Mouse (Mus musculus) embryo, embryonic 10 days (tissue): ENCODE data around the gene Gm49661.
A peak's percentile ranks its signal among the peaks of the same experiment; 100 is the strongest.

Experiments used
- DNase-seq: peaks from one replicate; pipeline ENCODE4 v3.0.0-alpha.2; 2015; ENCODE audit warnings: low spot score

The Gm49661 gene

DNA sequence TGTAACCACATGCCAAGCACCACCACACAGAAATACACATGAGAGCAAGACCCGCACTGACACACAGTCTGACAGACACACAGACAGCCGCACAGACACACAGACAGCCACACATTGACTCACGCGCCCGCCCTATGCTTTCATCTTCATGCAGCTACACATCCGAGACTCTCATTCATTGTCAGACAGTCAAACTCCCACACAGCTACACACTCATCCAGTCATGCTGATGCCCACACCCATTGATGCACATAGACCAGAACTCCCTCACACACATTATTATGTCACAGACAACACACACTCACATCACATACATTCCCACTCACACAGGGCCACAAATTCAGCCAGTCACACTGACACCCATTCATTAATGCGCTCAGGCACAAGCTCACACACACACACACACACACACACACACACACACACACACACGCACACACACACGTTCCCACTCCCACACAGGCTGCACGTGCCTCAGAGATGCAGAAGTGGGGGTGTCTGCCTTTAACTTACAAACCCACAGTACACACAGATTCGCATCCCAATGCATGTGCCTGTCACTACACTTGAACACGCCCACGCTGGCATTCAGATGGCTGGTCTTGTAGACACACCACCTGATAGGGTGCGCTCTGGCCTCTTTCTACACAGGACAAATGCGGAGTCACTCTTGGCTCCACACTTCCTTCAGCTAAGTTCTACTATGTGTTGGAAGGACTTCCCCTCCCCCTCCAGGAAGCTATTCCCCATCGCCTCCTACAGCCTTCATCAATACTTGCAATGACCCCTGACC lies 35.3 kb downstream of the Gm49661 start:
- no peak for DNase-seq

DNA sequence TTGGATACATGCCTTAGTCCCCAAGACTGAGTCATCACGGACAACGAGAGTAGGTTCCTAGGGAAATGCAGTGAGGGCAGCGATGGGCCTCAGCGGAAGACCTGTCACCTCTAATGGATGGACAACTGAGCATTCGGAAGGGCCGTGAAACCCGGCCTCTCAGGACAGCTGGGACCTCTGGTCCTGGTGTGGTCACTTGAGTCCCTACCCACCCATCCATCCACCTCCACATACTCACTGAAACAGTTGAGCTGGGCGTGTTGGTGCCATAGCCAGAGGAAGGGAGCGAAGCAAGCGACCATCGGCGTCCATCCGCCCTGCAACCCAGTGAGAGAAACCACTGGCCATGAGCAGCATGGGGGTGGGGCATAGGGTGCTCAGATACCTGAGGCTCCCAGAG lies 38.7 kb downstream of the Gm49661 start:
- no peak for DNase-seq

DNA sequence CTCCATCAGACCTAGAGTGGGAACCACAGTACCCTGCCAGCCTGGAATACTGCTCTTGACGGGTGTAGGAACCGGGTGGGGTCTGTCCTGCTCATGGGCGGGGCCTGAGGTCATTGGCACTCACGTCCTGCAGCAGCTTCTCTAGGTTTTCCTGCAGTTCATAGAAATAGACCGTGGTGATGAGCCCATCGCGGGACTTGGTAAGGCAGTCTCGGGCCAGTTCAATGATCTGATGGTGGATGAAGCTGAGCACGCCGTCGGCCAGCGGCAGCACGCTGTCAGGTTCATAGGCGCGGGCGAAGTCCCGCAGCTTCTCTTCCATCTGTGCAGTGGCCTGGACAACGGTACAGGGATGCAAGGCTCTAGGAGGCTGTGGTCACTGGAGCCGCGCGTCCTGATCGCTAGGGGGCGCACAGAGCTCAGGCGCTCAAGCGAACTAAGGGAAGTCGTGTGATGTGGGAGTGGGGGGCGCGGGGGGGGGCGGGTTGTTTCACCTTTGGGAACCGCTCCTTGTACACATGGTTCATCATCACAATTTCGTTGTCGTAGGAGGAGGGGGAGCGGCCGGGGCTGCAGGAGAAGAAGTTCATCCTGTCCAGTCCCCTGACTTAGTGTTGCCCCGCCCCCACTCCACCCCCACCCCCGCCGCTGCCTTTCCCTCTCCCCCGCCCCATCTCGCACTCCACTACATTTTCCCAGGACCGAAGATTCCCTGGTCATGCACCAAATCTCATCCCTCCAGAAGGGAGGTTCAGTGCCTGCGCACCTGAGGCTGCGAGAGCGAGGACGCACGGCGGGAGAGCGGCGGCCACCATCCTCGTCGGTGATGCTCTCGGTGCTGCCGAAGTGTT lies 40.6 kb downstream of the Gm49661 start:
- peak; percentile 91 for DNase-seq

DNA sequence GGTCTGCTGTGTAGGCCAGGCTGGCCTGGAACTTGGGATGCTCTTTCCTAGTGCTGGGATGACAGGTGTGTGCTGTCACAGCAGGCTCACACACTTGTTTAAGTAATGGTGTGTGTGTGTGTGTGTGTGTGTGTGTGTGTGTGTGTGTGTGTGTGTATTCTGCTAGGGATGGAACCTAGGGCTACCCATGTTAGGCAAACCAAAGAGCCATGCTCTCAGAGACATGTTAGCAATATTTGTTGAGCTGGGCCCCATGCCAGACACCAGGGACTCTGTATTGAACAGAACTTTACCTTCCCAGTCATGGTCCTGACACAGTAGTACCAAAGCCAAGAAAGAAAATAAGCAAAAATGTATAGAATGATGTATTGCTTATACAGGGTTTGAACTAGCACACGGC lies 41.7 kb downstream of the Gm49661 start:
- no peak for DNase-seq

DNA sequence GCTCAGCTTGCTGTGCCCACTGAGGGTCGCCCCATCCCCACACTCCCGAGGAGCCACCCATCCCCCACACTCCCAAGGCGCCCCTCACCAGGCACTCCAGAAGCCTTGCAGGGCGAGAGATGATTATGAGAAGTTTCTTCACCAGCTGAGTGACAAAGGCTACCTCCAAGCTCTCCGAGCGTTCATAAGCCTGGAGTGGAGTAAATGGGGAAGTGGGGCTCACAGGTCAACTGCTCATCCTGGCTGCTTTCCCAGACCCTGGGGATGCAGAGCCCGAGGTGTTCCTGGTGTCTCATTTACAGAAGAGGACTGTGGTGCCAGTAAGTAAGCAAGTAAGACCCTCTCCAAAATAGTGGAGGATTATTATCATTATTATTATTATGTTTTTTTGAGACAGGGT lies 43.7 kb downstream of the Gm49661 start:
- no peak for DNase-seq

DNA sequence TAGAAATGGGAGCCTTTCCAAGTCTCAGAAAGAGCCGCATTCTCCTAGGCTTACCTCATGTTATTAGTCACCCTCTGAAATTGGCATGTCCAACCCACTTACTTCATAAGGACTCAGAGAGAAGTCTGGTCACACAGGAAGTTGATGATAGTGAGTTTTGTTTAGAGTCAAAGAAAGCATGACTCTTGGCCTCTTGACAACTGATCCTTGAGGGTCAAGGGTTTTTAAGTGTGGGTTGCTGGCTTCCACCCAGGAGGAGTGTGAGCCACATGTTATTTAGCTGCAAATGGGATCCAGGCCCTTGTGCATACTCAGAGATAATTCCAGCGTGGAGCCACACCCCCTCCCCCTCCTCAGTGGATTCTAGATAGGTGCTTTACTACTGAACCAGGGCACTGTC lies 47.6 kb downstream of the Gm49661 start:
- DNase-seq, result no peak

DNA sequence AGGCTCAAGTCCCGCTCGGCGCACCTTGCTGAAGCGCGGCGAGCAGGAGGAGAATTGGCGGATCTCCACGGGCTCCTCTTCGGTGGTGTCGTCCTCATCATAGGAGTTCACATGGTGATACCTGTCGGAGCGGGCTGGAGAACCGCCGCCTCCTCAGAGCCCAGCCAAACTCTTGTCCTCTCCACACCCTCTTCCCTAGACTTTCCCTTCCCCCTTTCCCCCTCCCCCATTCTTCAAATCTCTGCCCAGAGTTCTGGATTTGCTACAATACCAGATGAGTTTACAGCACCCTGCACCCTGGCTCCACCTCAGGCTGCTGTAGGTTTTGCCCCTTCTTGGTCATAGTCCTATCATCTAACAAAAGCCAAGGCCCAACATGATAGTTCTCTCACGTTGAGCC lies 50.6 kb downstream of the Gm49661 start:
- no peak for DNase-seq

DNA sequence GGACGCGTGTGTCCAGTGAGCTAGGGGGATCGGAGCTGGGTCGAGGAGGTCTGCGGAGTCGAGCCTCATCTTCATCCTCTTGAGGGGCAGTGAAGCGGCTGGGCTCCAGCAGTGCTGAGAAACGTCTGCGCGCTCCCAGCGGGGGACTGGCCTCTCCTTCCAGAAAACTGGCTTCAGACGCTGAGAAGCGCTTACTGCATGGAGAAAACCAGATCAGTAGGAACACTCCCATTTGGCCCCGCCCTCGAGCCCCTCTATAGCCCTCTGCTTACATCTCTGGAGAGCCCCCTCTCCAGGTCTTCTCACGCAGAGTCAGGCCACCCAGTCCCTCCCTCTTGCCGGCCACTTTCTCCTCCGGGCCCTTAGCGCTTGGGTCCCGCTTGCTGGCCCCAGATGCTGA lies 51.5 kb downstream of the Gm49661 start:
- no peak for DNase-seq
